In the genomic region with DNA sequence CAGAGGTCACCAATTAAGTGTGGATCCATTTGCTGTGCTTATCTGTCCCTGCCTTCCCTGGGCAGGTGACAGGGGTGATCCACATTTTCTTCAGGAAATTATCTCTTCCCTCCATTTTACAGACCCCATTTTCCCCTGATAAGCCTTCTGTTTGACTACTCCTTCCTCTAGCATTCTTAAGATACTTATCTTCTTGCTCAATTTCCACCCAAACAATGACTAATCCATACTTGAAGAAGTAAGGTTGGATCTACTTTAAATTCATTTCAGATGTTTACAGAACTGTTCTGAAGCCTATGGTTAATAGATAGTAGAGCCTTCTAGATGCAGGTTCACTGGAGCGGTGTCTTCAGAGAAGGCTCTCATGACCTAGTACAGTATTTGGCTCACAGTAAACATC, we compare ENCODE assay signal across 27 mouse cellular contexts.
"Had no signal": no experiment of that assay in that cellular context is flagged by ENCODE, and none has a peak within 500 bp of the region (broad histone marks: within the 10 kb centered on the region; RNA-seq: fewer than 3 reads in every experiment).

No protein-coding gene starts in this region.

- H3K4me3 ChIP-seq: heart, adult 2 months; heart, embryonic 13.5 days; heart, embryonic 15.5 days; hindbrain, embryonic 10.5 days; hindbrain, embryonic 12.5 days; hindbrain, embryonic 15.5 days; kidney, embryonic 15.5 days; limb, embryonic 13.5 days; limb, embryonic 15.5 days; liver, embryonic 12.5 days had no signal

- ATAC-seq: hindbrain, postnatal 0 days; intestine, embryonic 16.5 days; liver, embryonic 12.5 days had no signal

- H3K36me3 ChIP-seq: heart, embryonic 13.5 days; heart, embryonic 15.5 days; hindbrain, embryonic 10.5 days; hindbrain, embryonic 12.5 days; hindbrain, embryonic 15.5 days; kidney, embryonic 15.5 days; limb, embryonic 13.5 days; limb, embryonic 15.5 days; liver, embryonic 12.5 days had no signal

- H3K27ac ChIP-seq: heart, adult 2 months; heart, embryonic 13.5 days; heart, embryonic 15.5 days; hindbrain, embryonic 10.5 days; hindbrain, embryonic 12.5 days; hindbrain, embryonic 15.5 days; hindbrain, postnatal 0 days; kidney, embryonic 15.5 days; kidney, postnatal 0 days; limb, embryonic 13.5 days; limb, embryonic 15.5 days; liver, embryonic 12.5 days; liver, embryonic 14.5 days had no signal

- H3K4me2 ChIP-seq: heart, embryonic 11.5 days; heart, embryonic 13.5 days; heart, embryonic 15.5 days; hindbrain, embryonic 12.5 days; hindbrain, embryonic 15.5 days; kidney, embryonic 15.5 days; limb, embryonic 13.5 days; limb, embryonic 15.5 days; liver, embryonic 12.5 days had no signal

- H3K9ac ChIP-seq: heart, embryonic 13.5 days; heart, embryonic 15.5 days; hindbrain, embryonic 12.5 days; hindbrain, embryonic 15.5 days; kidney, embryonic 15.5 days; limb, embryonic 13.5 days; limb, embryonic 15.5 days; liver, embryonic 12.5 days; liver, embryonic 14.5 days had no signal

- H3K9me3 ChIP-seq: heart, embryonic 13.5 days; heart, embryonic 15.5 days; hindbrain, embryonic 10.5 days; hindbrain, embryonic 12.5 days; hindbrain, embryonic 15.5 days; kidney, embryonic 15.5 days; limb, embryonic 13.5 days; limb, embryonic 15.5 days; liver, embryonic 12.5 days had no signal

- H3K4me1 ChIP-seq: heart, embryonic 15.5 days; hindbrain, embryonic 12.5 days; hindbrain, embryonic 15.5 days; limb, embryonic 15.5 days; liver, embryonic 12.5 days had no signal

- H3K27me3 ChIP-seq: heart, embryonic 13.5 days; heart, embryonic 15.5 days; hindbrain, embryonic 12.5 days; hindbrain, embryonic 15.5 days; kidney, embryonic 15.5 days; limb, embryonic 13.5 days; limb, embryonic 15.5 days; liver, embryonic 12.5 days had no signal

- DNase-seq: gastrocnemius, postnatal 14 days; gastrocnemius, postnatal 36 days; heart, adult 11 months; heart, adult 2 months; heart, postnatal 4 days; kidney, adult 11 months; kidney, adult 2 months; kidney, adult 9 months; kidney, postnatal 14 days; kidney, postnatal 36 days; layer of hippocampus, adult 9-11 months; layer of hippocampus, postnatal 36 days; left cerebral cortex, postnatal 4 days had no signal
